In the genomic region with DNA sequence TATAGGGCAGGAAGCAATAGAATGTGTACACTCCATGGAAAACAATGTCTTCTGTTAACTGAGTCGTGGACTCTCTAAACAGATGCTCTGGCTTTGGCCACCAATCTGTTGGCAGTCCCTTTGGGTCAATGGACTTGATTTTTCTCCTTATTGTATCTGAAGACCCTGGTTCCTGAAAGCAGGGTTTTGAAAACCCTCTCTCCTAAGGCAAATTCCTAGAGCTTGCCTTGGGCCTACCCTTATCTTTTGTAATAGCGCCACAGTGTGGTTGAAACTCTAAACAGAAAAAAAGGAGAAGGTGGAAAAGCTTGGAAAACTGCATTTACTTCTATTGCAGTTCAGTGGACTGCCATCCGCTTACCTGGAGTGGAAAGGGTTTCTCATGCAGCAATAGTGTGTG, we compare ENCODE assay signal across 8 mouse cellular contexts. TPM values are rescaled to one million over a fixed set of nuclear protein-coding genes. Genes with fewer than 3 reads are reported as not detected.
DNase-seq lines count a peak whose midpoint lies in the region; ATAC-seq and TF ChIP-seq lines count a peak whose summit lies in the region.

No protein-coding gene starts in this region.

- H3K4me3 ChIP-seq in forebrain, embryonic 14.5 days (ENCODE audit: low read depth, low read length), result no peak overlapping the region
- no peak overlapping the region for H3K4me3 ChIP-seq in forebrain, embryonic 16.5 days (replicated peaks; ENCODE audit: low read length)
- no peak overlapping the region for H3K4me3 ChIP-seq in liver, adult 2 months (ENCODE audit: insufficient read depth, low read depth, low read length)
- no peak overlapping the region for H3K4me3 ChIP-seq in embryonic facial prominence, embryonic 11.5 days (ENCODE audit: low read depth, low read length)
- H3K4me3 ChIP-seq in limb, embryonic 15.5 days, result no peak overlapping the region
- H3K4me3 ChIP-seq in thymus, adult 2 months (ENCODE audit: control insufficient read depth, insufficient read depth, low read length), result no peak overlapping the region

- H3K4me1 ChIP-seq in forebrain, embryonic 14.5 days (ENCODE audit: control insufficient read depth, insufficient read depth, low read length), result peaks cover 24% of the 10 kb centered on the region
- peaks cover 35% of the 10 kb centered on the region for H3K4me1 ChIP-seq in forebrain, embryonic 16.5 days (replicated peaks; ENCODE audit: control insufficient read depth, insufficient read depth, low read length)
- H3K4me1 ChIP-seq in liver, adult 2 months (ENCODE audit: control insufficient read depth, insufficient read depth, low read length), result peaks cover 2% of the 10 kb centered on the region; the same call in 1 of the 2 replicates
- H3K4me1 ChIP-seq in embryonic facial prominence, embryonic 11.5 days (ENCODE audit: control insufficient read depth, insufficient read depth, low read length), result no peaks in the 10 kb centered on the region
- H3K4me1 ChIP-seq in limb, embryonic 15.5 days, result peaks cover 46% of the 10 kb centered on the region
- no peaks in the 10 kb centered on the region for H3K4me1 ChIP-seq in thymus, adult 2 months (replicated peaks; ENCODE audit: control insufficient read depth, insufficient read depth, low read length)

- no peaks in the 10 kb centered on the region for H3K36me3 ChIP-seq in forebrain, embryonic 14.5 days (ENCODE audit: control insufficient read depth, insufficient read depth, low read length)
- no peaks in the 10 kb centered on the region for H3K36me3 ChIP-seq in forebrain, embryonic 16.5 days (ENCODE audit: control insufficient read depth, insufficient read depth)
- no peaks in the 10 kb centered on the region for H3K36me3 ChIP-seq in liver, adult 2 months (ENCODE audit: control insufficient read depth, insufficient read depth, low read length)
- no peaks in the 10 kb centered on the region for H3K36me3 ChIP-seq in embryonic facial prominence, embryonic 11.5 days (replicated peaks; ENCODE audit: control insufficient read depth, insufficient read depth, low read depth, low read length)
- H3K36me3 ChIP-seq in limb, embryonic 15.5 days, result no peaks in the 10 kb centered on the region
- H3K36me3 ChIP-seq in thymus, adult 2 months (ENCODE audit: control insufficient read depth, insufficient read depth, low read length), result no peaks in the 10 kb centered on the region

- no peak for TF ChIP-seq POLR2A in liver, adult 2 months (IDR thresholded peaks at IDR 0.05; ENCODE audit: extremely low read depth, insufficient read depth, low read length)
- TF ChIP-seq POLR2A in thymus, adult 2 months (IDR thresholded peaks at IDR 0.05; ENCODE audit: control insufficient read depth, extremely low read depth, insufficient read depth, low read length, poor library complexity), result no peak

- no peaks in the 10 kb centered on the region for H3K9me3 ChIP-seq in forebrain, embryonic 14.5 days (replicated peaks; ENCODE audit: control insufficient read depth, low read length)
- H3K9me3 ChIP-seq in forebrain, embryonic 16.5 days (ENCODE audit: control insufficient read depth, low read length), result no peaks in the 10 kb centered on the region
- no peaks in the 10 kb centered on the region for H3K9me3 ChIP-seq in embryonic facial prominence, embryonic 11.5 days (replicated peaks; ENCODE audit: control insufficient read depth, low read length)
- no peaks in the 10 kb centered on the region for H3K9me3 ChIP-seq in limb, embryonic 15.5 days

- peaks cover 42% of the 10 kb centered on the region for H3K27me3 ChIP-seq in forebrain, embryonic 14.5 days (replicated peaks; ENCODE audit: control insufficient read depth, insufficient read depth, low read length)
- H3K27me3 ChIP-seq in forebrain, embryonic 16.5 days (replicated peaks; ENCODE audit: control insufficient read depth, insufficient read depth, low read length), result peaks cover 28% of the 10 kb centered on the region
- H3K27me3 ChIP-seq in liver, adult 2 months (ENCODE audit: control insufficient read depth, insufficient read depth, low read length), result 0 out of 2 replicates have a peak, but pooled peaks cover 6% of the 10 kb centered on the region
- H3K27me3 ChIP-seq in embryonic facial prominence, embryonic 11.5 days (ENCODE audit: control insufficient read depth, insufficient read depth, low read length), result no peaks in the 10 kb centered on the region
- 0 out of 2 replicates have a peak, but pooled peaks cover 5% of the 10 kb centered on the region for H3K27me3 ChIP-seq in limb, embryonic 15.5 days
- H3K27me3 ChIP-seq in thymus, adult 2 months (ENCODE audit: control insufficient read depth, insufficient read depth, low read length), result no peaks in the 10 kb centered on the region; the same call in 1 of the 2 replicates

- no peaks in the 10 kb centered on the region for H3K79me2 ChIP-seq in liver, adult 2 months (ENCODE audit: control insufficient read depth, insufficient read depth, low read length)

- DNase-seq in forebrain, embryonic 14.5 days (ENCODE audit: low spot score), result peak; percentile 80
- DNase-seq in liver, adult 2 months (ENCODE audit: extremely low read depth, low read depth, low spot score), result peak; percentile 41
- no peak for DNase-seq in liver
- DNase-seq in embryonic facial prominence, embryonic 11.5 days (ENCODE audit: low spot score), result peak; percentile 88
- DNase-seq in thymus, adult 2 months, result no peak
- DNase-seq in c-Kit-positive CD71-positive TER-119-positive erythroid progenitor cells, embryonic 14.5 days (ENCODE audit: low spot score), result no peak

- no peak overlapping the region for H3K27ac ChIP-seq in forebrain, embryonic 14.5 days (ENCODE audit: low read depth, low read length)
- H3K27ac ChIP-seq in forebrain, embryonic 16.5 days (ENCODE audit: low read length), result no peak overlapping the region
- no peak overlapping the region for H3K27ac ChIP-seq in liver, adult 2 months (replicated peaks; ENCODE audit: insufficient read depth, low read depth, low read length)
- no peak overlapping the region; the same call in 1 of the 2 replicates for H3K27ac ChIP-seq in embryonic facial prominence, embryonic 11.5 days (replicated peaks; ENCODE audit: low read depth, low read length)
- H3K27ac ChIP-seq in limb, embryonic 15.5 days, result peak overlapping the region; percentile 71
- H3K27ac ChIP-seq in thymus, adult 2 months (ENCODE audit: control insufficient read depth, insufficient read depth, low read length), result no peak overlapping the region

- 11% methylated on average over 3 of the region's 3 CpGs for WGBS in forebrain, embryonic 14.5 days
- WGBS in forebrain, embryonic 16.5 days, result 10% methylated on average over 3 of the region's 3 CpGs
- 17% methylated on average over 3 of the region's 3 CpGs for WGBS in liver, adult 2 months
- 11% methylated on average over 3 of the region's 3 CpGs for WGBS in embryonic facial prominence, embryonic 11.5 days
- 11% methylated on average over 3 of the region's 3 CpGs for WGBS in limb, embryonic 15.5 days
- WGBS in thymus, adult 2 months, result 26% methylated on average over 3 of the region's 3 CpGs

- TF ChIP-seq CTCF in liver, adult 2 months (IDR thresholded peaks at IDR 0.05; ENCODE audit: low read depth, low read length), result peak; percentile 38
- TF ChIP-seq CTCF in thymus, adult 2 months (IDR thresholded peaks at IDR 0.05; ENCODE audit: borderline replicate concordance, control insufficient read depth, extremely low read depth, insufficient read depth, low read length, poor library complexity), result no peak

- H3K4me2 ChIP-seq in forebrain, embryonic 14.5 days (ENCODE audit: low read length), result no peak overlapping the region
- no peak overlapping the region for H3K4me2 ChIP-seq in forebrain, embryonic 16.5 days (ENCODE audit: low read length)
- no peak overlapping the region for H3K4me2 ChIP-seq in embryonic facial prominence, embryonic 11.5 days (ENCODE audit: low read depth, low read length)
- H3K4me2 ChIP-seq in limb, embryonic 15.5 days, result no peak overlapping the region

- no peak for ATAC-seq in forebrain, embryonic 14.5 days
- ATAC-seq in forebrain, embryonic 16.5 days, result no peak
- no peak for ATAC-seq in embryonic facial prominence, embryonic 11.5 days (replicated peaks; ENCODE audit: insufficient number of reproducible peaks, low FRiP score, low TSS enrichment, low read depth)
- no peak for ATAC-seq in limb, embryonic 15.5 days (ENCODE audit: insufficient number of reproducible peaks, low FRiP score, low TSS enrichment, low read depth)

- H3K9ac ChIP-seq in forebrain, embryonic 14.5 days (ENCODE audit: low read length), result no peak overlapping the region
- H3K9ac ChIP-seq in forebrain, embryonic 16.5 days (replicated peaks; ENCODE audit: low read depth, low read length), result no peak overlapping the region
- H3K9ac ChIP-seq in liver, adult 2 months (ENCODE audit: low read depth, low read length), result no peak overlapping the region
- no peak overlapping the region for H3K9ac ChIP-seq in embryonic facial prominence, embryonic 11.5 days (replicated peaks; ENCODE audit: low read length)
- no peak overlapping the region for H3K9ac ChIP-seq in limb, embryonic 15.5 days

RNA-seq across cellular contexts. Expression of a gene that starts 1.0 kb away (rescaled TPM):
- 3.4 and 4.2 TPM in 2 replicates for polyA plus RNA-seq in forebrain, embryonic 14.5 days (2014; fragmentation: Nextera tagmentation; extraction: Ambion mirVana)
- 4.7 and 6.8 TPM in 2 replicates for polyA plus RNA-seq in forebrain, embryonic 16.5 days (2015; fragmentation: Nextera tagmentation; extraction: Ambion mirVana)
- 1.1 and 1.3 TPM in 2 replicates for total RNA-seq in liver, adult 2 months (2014; rRNA removed)
- polyA plus RNA-seq in liver, adult 2 months (2012; rRNA removed), result 0.33 and 0.57 TPM in 2 replicates
- 26.7 and 28.0 TPM in 2 replicates for polyA plus RNA-seq in embryonic facial prominence, embryonic 11.5 days (2014; fragmentation: Nextera tagmentation; extraction: Ambion mirVana)
- 16.9 and 19.2 TPM in 2 replicates for polyA plus RNA-seq in limb, embryonic 15.5 days (2015; fragmentation: Nextera tagmentation; extraction: Ambion mirVana)
- polyA plus RNA-seq in thymus, adult 2 months (2012; rRNA removed), result 0.40 and 0.42 TPM in 2 replicates

Comparison
In these comparisons a context has a peak if more than half of its experiments do, and no peak if none do; other contexts are left out.
1. DNase-seq: peak in forebrain, embryonic 14.5 days (single experiment), liver, adult 2 months (single experiment) and embryonic facial prominence, embryonic 11.5 days (single experiment); none in liver (single experiment), thymus, adult 2 months (single experiment) and c-Kit-positive CD71-positive TER-119-positive erythroid progenitor cells, embryonic 14.5 days (single experiment).